Mouse (Mus musculus) spleen, adult 2 months (tissue): ENCODE data around the gene Naif1. TPM values are rescaled to one million over a fixed set of nuclear protein-coding genes. Genes with fewer than 3 reads are reported as not detected.

Experiments used
- DNase-seq, 2 experiments: peaks; one replicate each; pipeline versions ENCODE4 v3.0.0 to v3.0.0-alpha.2; 2012 to 2021; ENCODE audit warnings: low spot score in 2 of 2, low read depth in 1 of 2
- H3K27ac ChIP-seq: fragments of 200-500 bp; 2 replicates; pipeline ENCODE4 v1.5.1; 2012; ENCODE audit warnings: low read length, inconsistent platforms; ENCODE audit not compliant: insufficient read depth
- H3K27me3 ChIP-seq: fragments of 200-500 bp; 2 replicates; pipeline ENCODE4 v1.6.1; 2012; ENCODE audit warnings: mild to moderate bottlenecking, moderate library complexity, low read length, inconsistent platforms; ENCODE audit not compliant: control insufficient read depth, insufficient read depth
- H3K36me3 ChIP-seq: fragments of 200-500 bp; 2 replicates; pipeline ENCODE4 v1.6.1; 2012; ENCODE audit warnings: mild to moderate bottlenecking, low read length, inconsistent platforms; ENCODE audit not compliant: control insufficient read depth, insufficient read depth
- H3K4me1 ChIP-seq: fragments of 200-500 bp; 2 replicates; pipeline ENCODE4 v1.6.1; 2011; ENCODE audit warnings: inconsistent platforms; ENCODE audit not compliant: control insufficient read depth, insufficient read depth, insufficient read length
- H3K4me3 ChIP-seq: fragments of 200-500 bp; 2 replicates; pipeline ENCODE4 v1.5.1; 2011; ENCODE audit warnings: mild to moderate bottlenecking, inconsistent platforms; ENCODE audit not compliant: insufficient read depth, insufficient read length; ENCODE audit errors: extremely low read depth
- CTCF ChIP-seq: fragments of 200-500 bp; IDR thresholded peaks from 2 replicates; pipeline ENCODE4 v1.5.1; 2011; ENCODE audit warnings: mild to moderate bottlenecking, inconsistent platforms; ENCODE audit not compliant: insufficient read depth, insufficient read length, insufficient replicate concordance; ENCODE audit errors: extremely low read depth
- POLR2A ChIP-seq: fragments of 200-500 bp; IDR thresholded peaks from 2 replicates; pipeline ENCODE4 v1.6.1; 2011; ENCODE audit warnings: low read depth, low read length, inconsistent platforms
- WGBS: fragments of 180-500 bp; shearing (Covaris S2); methylation state at CpG from one replicate; pipeline ENCODE4 v1.1.7; 2018; 5-methylcytosine and 5-hydroxymethylcytosine counted together
- polyA plus RNA-seq: library from polyadenylated mRNA; depleted of rRNA; stranded (reverse); fragments of >200 nt; gene quantifications from 2 replicates; pipeline ENCODE4 v1.2.3, GENCODE M21; 2012

The Naif1 gene
- polyA plus RNA-seq, 1 experiment, result 4.3 TPM

GRCm38 (mm10) chr2:32450881-32451844 lies 906 bp downstream of the Naif1 start, which contains the start of gene Slc25a25:
Slc25a25 (minus strand) TSS chr2:32451445.
- WGBS, result under 1% methylated on average over 103 of the region's 103 CpGs
- H3K36me3 ChIP-seq, result peaks cover 7% of the 10 kb centered on the region
- peak within 1 kb of the TSS; percentile 79 for H3K4me3 ChIP-seq
- TF ChIP-seq CTCF (no peak), POLR2A (peak; percentile 43)
- H3K4me1 ChIP-seq, result peaks cover 21% of the 10 kb centered on the region
- peak within 1 kb of the TSS; percentile 89 for H3K27ac ChIP-seq
- peak; percentile 95 for DNase-seq
- no peaks in the 10 kb centered on the region for H3K27me3 ChIP-seq

GRCm38 (mm10) chr2:32451870-32452372 lies 1.7 kb downstream of the Naif1 start:
- Histone ChIP-seq H3K27ac (peak overlapping the region; percentile 89), H3K4me3 (peak overlapping the region; percentile 56), H3K4me1 (peaks cover 17% of the 10 kb centered on the region), H3K36me3 (peaks cover 7% of the 10 kb centered on the region), H3K27me3 (no peaks in the 10 kb centered on the region)
- DNase-seq, result peak; percentile 96 to 99
- WGBS, result under 1% methylated on average over 25 of the region's 25 CpGs
- TF ChIP-seq CTCF, result no peak
- peak; percentile 27 for TF ChIP-seq POLR2A

GRCm38 (mm10) chr2:32452441-32452971 lies 2.2 kb downstream of the Naif1 start:
- Histone ChIP-seq H3K27ac (peak overlapping the region; percentile 89), H3K4me3 (peak overlapping the region; percentile 56; the same call in 1 of the 2 replicates), H3K27me3 (no peaks in the 10 kb centered on the region), H3K4me1 (peaks cover 13% of the 10 kb centered on the region), H3K36me3 (peaks cover 7% of the 10 kb centered on the region)
- DNase-seq, result peak in 1 of 2 experiments; percentile 13
- WGBS, result 80% methylated on average over 16 of the region's 16 CpGs
- TF ChIP-seq CTCF (no peak), POLR2A (no peak)

- Histone ChIP-seq H3K4me1 (peaks cover 8% of the 10 kb centered on the region), H3K27ac (no peak overlapping the region), H3K4me3 (no peak overlapping the region), H3K27me3 (no peaks in the 10 kb centered on the region), H3K36me3 (peaks cover 7% of the 10 kb centered on the region)
- no peak for DNase-seq
- TF ChIP-seq POLR2A (no peak), CTCF (no peak)
- WGBS, result 78% methylated on average over 5 of the region's 5 CpGs
Observed at GRCm38 (mm10) chr2:32453641-32454303, 3.5 kb downstream of the Naif1 start.

- WGBS, result 90% methylated on average over 10 of the region's 10 CpGs
- no peak for DNase-seq
- no peak overlapping the region for H3K27ac ChIP-seq
- peaks cover 7% of the 10 kb centered on the region for H3K36me3 ChIP-seq
- no peaks in the 10 kb centered on the region for H3K27me3 ChIP-seq
- TF ChIP-seq CTCF, result no peak
- no peak for TF ChIP-seq POLR2A
- peaks cover 8% of the 10 kb centered on the region for H3K4me1 ChIP-seq
- H3K4me3 ChIP-seq, result no peak overlapping the region
Observed at GRCm38 (mm10) chr2:32454633-32455032, 4.4 kb downstream of the Naif1 start.

- H3K4me1 ChIP-seq, result peaks cover 8% of the 10 kb centered on the region
- H3K27me3 ChIP-seq, result no peaks in the 10 kb centered on the region
- DNase-seq, result no peak
- H3K36me3 ChIP-seq, result peaks cover 7% of the 10 kb centered on the region
- H3K4me3 ChIP-seq, result no peak overlapping the region
- H3K27ac ChIP-seq, result no peak overlapping the region
- WGBS, result 92% methylated on average over 8 of the region's 8 CpGs
- TF ChIP-seq POLR2A, result no peak
- no peak for TF ChIP-seq CTCF
Observed at GRCm38 (mm10) chr2:32455101-32455500, 4.8 kb downstream of the Naif1 start.
